Mouse (Mus musculus) heart, postnatal 10 days (tissue): ENCODE measurements at regions not wholly inside any gene's neighbourhood (a gene's known extent, or its start where the extent isn't known, plus 50 kb on each side); places are given as distances from the start of the nearest gene placed in this dataset.

Experiments used
- DNase-seq, 2 experiments: peaks; one replicate each; pipeline ENCODE4 v3.0.0; 2021
- intact Hi-C: fragments of 180-260 bp; cut with DNase I; formaldehyde crosslinking; loops from one replicate; pipeline ENCODE4 v1.15.1; 2025

DNA sequence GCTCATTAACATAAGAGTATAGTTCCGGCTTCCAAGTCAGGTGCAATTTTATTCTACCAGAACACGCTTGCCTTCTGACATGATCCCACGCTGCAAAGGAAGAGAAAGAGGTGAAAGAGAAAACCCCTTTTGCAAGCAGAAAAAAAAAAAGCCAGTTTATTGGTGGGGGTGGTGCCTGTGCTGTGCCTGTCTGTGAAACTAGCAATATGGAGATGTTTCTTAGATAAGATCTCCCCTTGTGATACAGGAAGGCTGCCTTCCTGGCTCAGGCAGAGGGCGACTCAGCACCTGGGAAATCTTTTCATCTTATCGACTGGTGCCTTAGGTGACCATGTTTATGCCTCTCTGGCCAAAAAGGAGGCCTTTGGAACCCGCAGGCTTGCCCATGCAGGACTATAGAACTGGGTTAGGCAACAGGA is 555.2 kb downstream of the Vrk1 start:
- DNase-seq: no peak
- intact Hi-C loops: no loop called here

GRCm38 (mm10) chr12:106566361-106566760 is 556.3 kb downstream of the Vrk1 start:
- DNase-seq: no peak

GRCm38 (mm10) chr12:106567116-106567515 is 557.1 kb downstream of the Vrk1 start:
- DNase-seq: no peak
- intact Hi-C loops: no loop called here

More at GRCm38 (mm10) chr12:106566361-106566760, 556.3 kb downstream of the Vrk1 start:
- intact Hi-C loops: no loop called here

- DNase-seq: no peak
Observed at GRCm38 (mm10) chr12:106568541-106569085, 558.6 kb downstream of the Vrk1 start.

GRCm38 (mm10) chr12:106572956-106573355 is 562.9 kb downstream of the Vrk1 start:
- intact Hi-C loops: no loop called here
- no peak for DNase-seq

More at GRCm38 (mm10) chr12:106568541-106569085, 558.6 kb downstream of the Vrk1 start:
- intact Hi-C loops: no loop called here

DNA sequence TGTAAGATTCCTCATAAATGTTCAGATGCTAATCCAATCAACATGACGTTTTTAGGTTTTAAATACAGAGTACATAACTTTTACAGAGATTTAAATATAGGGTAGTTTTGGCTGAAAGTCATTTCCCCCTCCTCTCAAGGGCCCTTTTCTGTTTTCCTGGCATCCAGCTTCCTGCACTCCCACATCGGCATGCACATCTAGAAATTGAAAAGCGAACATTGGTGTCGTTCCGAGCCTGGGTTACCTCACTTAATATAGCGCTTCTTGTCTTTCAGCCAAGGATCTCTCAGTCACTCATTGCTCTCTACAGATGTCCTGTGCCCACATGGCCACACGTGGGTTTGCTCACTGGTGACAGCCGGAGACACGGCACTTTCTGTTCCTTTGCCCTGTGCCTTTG is 572.7 kb downstream of the Vrk1 start:
- intact Hi-C loops: no loop called here
- no peak for DNase-seq

DNA sequence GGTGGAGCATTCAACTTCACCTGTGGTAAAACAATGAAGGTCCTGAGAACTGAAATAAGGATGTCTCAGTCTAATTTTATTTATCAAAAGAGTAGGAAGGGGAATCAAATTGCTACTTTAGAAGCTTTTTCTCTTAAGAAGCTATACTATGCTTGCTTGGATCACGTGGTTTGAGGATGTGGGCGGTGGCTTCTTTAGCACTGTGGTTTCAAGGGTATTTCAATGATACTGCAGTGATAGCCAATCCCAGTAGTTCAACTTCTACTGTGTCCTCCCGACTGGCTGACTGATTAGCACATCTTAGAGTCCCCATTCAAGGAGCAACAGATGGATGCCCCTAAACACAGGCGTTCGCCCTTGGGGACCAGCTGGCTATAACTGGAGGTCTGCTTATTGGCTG is 575.6 kb downstream of the Vrk1 start:
- intact Hi-C loops: no loop called here

GRCm38 (mm10) chr12:106592686-106593085 is 582.7 kb downstream of the Vrk1 start:
- DNase-seq: no peak
- intact Hi-C loops: no loop called here

More for the DNA sequence above, 575.6 kb downstream of the Vrk1 start:
- no peak for DNase-seq

GRCm38 (mm10) chr12:106597636-106598035 is 587.6 kb downstream of the Vrk1 start:
- intact Hi-C loops: no loop called here
- no peak for DNase-seq

DNA sequence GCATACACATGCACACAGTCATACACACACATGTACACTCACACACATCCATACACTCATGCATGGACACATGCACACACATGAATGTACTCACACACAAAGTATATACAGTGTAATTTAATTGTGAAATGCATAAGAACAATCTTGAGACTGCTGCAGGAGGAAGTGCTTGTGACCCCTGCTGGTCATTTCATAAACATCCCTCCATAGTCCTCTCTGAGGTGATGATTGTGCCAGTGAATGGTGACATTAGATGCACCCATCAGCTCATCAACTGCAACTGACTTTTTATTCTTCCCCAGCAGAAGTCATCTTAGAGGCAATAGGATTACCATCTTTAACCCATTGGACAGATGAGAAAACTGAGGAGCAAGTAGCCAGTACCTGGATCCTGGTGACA is 597.2 kb downstream of the Vrk1 start:
- intact Hi-C loops: no loop called here
- no peak for DNase-seq

DNA sequence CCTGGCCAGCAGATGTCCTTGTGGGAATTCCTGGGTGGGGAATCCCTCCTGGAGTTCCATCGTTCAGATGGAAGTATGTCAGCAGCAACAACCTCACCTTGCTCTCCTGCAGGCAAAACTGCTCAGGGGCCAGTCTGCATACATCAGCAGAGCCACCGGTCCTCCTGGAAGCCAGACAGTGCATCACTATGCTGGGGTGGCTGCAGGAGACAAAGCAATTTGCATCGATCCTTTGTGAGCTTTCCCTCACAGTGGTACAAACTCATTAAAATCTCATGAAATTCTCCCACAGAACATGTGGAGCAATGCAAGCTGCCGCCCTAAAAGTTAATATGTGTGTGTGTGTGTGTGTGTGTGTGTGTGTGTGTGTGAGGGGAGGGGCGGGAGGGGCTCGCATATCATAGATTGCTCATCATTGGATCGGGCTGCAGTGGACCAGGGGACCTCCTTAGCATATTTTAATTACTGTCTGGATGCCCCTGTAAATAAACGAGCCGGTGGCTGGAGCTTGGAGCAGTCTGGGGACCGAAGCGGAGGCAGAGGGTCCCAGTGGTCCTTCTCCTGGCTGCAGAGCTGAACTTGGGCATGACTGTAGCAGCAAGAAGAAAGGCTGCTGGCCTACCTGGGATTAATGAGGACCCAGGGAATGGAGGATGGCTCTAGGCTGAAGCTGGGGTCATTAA is 597.8 kb downstream of the Vrk1 start:
- no peak for DNase-seq
- intact Hi-C loops: no loop called here

DNA sequence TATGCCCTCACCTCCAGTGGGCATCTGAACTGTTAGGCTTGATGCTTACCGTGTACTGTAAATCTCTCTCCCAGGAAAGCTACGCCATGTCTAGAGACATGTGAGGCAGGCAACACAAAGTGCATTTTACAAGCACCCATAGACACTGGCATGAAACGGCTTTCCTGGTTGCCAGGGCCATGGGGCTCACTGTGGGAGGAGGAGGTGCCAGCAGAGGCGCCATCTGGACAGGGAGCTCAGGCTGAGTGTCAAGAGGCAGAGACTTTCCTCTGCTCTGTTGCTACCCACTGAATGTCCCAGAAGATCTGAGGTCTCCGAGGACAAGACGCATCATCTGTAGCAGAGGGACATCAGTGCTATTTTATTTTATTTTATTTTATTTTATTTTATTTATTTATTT is 608.7 kb downstream of the Vrk1 start:
- no peak for DNase-seq
- intact Hi-C loops: no loop called here

- intact Hi-C loops: no loop called here
- no peak for DNase-seq
Observed at GRCm38 (mm10) chr12:106626786-106627185, 616.8 kb downstream of the Vrk1 start.

DNA sequence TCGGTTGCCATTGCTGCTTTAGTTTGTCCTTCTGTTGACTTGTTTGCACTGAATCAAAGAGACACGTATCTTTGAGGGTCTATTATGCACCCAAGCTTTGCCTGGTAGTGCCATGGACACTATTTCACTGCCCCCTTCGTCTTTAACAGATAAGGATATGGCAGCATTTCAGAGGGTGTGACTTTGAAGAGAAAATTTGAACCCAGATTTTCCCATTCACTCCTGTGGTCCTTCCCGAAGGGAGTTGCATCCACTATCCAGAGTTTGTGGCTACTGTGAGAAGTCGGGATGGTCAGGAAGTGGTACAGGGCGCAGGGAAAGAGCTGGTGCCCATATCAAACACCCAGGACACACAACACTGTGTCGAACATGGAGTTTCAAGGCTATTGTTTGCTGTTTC is 622.5 kb downstream of the Vrk1 start:
- DNase-seq: no peak
- intact Hi-C loops: no loop called here

DNA sequence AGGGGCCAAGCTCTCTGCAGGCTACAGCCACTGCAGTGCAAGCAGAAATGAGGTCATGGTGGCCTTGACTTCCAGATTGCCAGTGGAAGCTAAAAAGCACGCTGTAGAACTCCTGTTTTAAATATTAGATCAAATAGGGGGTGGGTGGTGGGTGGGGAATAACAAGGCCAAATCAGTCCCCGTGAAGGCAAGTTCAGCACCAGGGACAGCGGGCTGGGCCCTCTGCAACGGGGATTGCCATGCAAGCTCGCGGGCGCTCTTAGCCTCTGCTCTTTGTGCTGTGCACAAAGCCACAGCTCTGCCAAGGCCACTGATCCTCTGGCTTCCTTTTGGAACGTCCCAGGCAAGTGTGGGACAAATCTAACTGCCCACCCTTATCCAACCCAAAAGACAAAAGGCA is 623.1 kb downstream of the Vrk1 start:
- DNase-seq: peak; percentile 15 to 38
- intact Hi-C loops: no loop called here

GRCm38 (mm10) chr12:106658317-106658716 is 648.3 kb downstream of the Vrk1 start:
- DNase-seq: peak; percentile 9
- intact Hi-C loops: no loop called here

DNA sequence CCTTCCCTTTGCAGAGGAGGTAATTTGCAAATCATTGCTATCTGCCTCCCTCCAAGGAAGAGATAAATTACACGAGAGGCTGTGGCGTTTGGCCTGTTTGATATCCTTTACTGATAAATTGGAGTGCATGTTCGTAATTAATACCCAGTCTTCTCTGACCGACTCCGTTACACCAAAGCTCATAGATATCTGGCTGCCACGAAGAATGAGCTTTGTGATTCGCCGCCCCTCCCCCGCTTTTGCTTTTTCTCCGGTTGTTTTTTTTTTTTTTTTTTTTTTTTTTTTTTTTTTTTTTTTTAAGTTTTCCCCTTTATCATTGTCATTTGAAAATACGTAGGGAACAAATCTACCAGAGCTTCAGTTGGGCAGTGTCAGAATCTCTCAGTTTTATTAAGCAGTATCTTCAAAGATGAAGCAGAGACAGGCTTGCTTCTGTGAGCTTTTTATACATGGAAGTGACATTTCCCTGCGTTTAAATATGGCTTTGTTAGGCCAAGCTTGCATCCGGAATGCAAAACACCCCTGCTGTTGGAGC is 663.3 kb downstream of the Vrk1 start:
- no peak for DNase-seq
- intact Hi-C loops: no loop called here

DNA sequence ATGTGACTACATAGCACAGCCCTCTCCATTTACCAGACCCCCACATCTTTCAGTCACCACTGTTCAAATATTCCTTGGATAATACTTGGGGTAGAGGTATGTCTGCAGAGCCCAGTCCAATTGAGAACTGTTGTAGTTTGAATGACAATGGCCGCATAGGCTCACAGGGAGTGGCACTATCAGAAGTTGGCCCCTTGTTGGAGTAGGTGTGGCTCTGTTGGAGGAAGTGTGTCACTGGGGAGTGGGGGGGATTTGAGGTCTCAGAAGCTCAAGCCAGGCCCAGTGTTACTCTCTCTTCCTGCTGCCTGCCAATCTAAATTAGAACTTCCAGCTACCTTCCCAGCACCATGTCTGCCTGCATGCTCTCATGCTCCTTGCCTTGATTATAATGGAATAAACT is 664.7 kb downstream of the Vrk1 start:
- intact Hi-C loops: no loop called here
- DNase-seq: no peak

DNA sequence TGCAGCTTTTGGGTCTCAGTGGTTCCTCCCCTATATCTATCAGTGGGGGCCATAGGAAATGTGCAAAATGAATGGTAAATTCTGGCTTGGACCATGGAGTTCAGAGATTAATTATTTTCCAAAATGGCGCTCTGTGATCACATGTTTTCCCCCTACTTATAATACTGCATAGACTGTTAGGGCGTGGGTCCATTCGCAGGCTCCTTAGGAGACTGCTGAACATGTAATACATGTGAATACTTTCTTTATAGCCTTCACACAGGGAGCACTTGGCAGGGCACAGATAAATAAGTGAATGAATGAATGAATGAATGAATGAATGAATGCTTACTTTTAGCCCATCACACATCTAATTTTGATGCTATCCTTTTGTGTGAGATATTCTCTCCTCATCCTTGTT is 666.1 kb downstream of the Vrk1 start:
- DNase-seq: no peak
- intact Hi-C loops: no loop called here

DNA sequence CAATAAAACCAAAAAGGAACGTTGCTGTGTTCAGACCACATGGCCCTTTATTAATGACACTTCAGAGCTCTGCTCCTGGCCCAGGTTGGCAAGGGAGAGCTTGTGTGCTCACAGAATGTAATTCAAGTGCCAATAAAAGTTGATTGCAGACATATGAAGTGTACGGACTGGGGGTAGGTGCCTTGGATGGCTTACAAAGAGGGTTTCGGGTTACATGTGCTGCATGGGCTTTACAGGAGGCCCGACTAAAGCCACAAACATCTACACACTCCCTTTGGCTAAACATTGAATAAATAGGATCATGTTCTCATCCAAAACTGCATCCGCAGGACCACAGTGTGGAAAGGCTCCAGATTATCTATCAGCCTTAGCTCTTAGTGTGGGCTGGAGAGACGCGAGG is 666.5 kb downstream of the Vrk1 start:
- no peak for DNase-seq
- intact Hi-C loops: no loop called here

- DNase-seq: no peak
- intact Hi-C loops: no loop called here
Observed at GRCm38 (mm10) chr12:106685986-106686385, 676.0 kb downstream of the Vrk1 start.

DNA sequence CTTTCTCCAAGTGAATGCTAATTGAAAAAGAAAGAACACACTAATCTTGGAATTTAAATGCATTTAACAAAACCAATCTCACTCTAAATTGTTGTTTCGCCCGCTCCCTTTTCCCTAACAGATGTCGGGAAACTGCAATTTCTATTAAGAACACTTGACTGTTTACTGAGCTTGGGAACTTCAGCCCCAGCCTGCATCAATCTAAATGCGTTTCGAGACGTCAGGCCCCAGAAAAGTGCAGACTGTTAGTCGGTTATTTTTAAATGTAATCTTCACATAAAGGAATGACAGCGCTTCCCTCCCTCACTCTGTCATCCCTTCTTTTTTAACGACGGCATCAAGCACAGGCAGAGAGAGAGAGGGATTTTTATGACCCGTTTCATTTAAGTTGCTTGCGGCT is 677.7 kb downstream of the Vrk1 start:
- DNase-seq: no peak
- intact Hi-C loops: no loop called here
